Mouse (Mus musculus): ENCODE measurements at regions not wholly inside any gene's neighbourhood (a gene's known extent, or its start where the extent isn't known, plus 50 kb on each side); places are given as distances from the start of the nearest gene placed in this dataset.

DNA sequence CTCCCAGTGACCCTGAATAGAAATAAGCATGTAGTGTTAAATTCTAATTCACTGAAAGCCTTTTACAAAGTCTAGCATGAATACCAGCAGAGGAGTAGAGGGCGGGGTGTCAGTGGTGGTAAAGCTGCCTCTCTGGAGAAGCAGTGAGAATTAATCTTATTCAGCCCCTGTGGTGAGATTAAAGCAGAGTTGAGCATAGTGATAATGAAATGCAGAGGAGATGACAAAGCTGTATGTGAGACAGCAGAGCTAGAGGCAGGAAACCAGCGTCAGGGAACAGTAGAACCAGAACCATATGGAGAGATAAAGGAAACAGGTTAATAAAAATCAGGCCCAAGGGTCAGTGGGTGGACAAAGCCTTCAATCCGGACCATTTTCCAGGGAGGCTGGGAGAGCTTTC is 1827.2 kb downstream of the Poteg start:
- ATAC-seq (ENCODE audit: insufficient number of reproducible peaks, low FRiP score, low TSS enrichment) = no peak

DNA sequence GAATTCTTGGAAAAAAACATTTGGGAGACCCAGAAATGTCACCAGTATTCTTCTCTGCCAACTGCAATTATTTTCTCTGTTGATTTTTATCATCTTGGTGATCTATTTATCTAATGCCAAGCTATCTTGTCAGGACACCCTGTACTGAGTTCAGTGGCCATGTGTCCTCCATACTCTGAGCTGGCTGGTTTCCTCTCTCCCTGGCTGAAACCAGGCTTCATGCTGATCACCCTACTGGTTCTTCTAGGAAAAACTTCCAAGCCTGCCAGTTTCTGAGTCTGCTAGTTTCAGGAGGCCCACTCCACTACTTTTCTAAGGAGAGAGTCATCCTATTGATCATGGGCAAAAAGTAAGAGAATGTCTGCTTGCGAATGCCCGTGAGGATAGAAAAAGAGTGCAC is 1831.2 kb downstream of the Poteg start:
- ATAC-seq (ENCODE audit: insufficient number of reproducible peaks, low FRiP score, low TSS enrichment) = peak; percentile 75; the same call in 1 of the 2 replicates

DNA sequence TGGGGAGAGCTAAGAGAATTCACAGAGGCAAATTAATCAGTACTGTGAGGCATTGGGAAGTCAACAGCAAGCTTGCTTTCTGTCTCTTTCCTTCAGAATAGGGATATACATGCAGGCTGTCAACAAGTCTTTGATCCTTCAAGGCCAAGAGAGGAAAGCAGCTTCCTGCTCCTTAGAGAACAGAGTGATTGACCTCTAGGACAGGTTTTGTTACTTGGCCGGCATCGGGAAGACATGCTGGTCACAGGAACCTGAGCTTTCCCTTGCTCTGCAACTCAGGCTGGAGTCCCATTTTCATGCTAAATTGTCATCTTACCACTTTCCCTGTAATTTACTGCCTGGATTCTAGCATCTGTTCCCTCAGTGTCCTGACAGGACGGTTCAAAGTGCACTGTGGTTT is 1831.8 kb downstream of the Poteg start:
- no peak for ATAC-seq (ENCODE audit: insufficient number of reproducible peaks, low FRiP score, low TSS enrichment)

DNA sequence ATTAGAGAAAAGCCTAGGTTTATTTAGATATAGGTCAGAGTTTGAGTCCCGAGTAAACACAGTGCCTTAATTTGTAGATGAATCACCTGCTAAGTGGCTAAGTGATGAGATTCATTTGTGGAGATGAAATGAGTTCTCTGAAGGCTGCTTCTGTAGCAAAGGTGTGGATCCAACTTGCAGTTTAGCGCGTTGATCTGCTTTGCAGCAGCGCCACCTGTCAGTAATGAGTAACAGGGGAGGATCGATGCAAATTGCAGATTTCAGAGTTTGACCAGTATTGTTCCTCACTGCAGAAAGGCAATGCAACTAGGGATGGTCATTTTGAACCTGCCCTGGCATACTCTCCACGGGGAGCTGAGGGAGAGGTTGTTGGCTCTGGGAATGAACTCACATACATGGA is 1842.9 kb downstream of the Poteg start:
- ATAC-seq (ENCODE audit: insufficient number of reproducible peaks, low FRiP score, low TSS enrichment) = no peak
